Mouse (Mus musculus) myocyte (in vitro differentiated cells): ENCODE data around the gene Lama4.

Experiments
- MAX ChIP-seq: IDR thresholded peaks from one replicate; pipeline ENCODE4 v1.6.1; 2011; ENCODE audit warnings: low read depth, mild to moderate bottlenecking, control low read depth
- POLR2A ChIP-seq: IDR thresholded peaks from one replicate; pipeline ENCODE4 v1.6.1; 2011; ENCODE audit warnings: low read depth, mild to moderate bottlenecking, control low read depth, moderate library complexity; ENCODE audit not compliant: insufficient read length
- POLR2AphosphoS2 ChIP-seq: IDR thresholded peaks from one replicate; pipeline ENCODE4 v1.6.1; 2011; ENCODE audit warnings: low read depth, control low read depth; ENCODE audit not compliant: insufficient read length
- SRF ChIP-seq: IDR thresholded peaks from one replicate; pipeline ENCODE4 v1.6.1; 2011; ENCODE audit warnings: low read depth; ENCODE audit not compliant: control insufficient read depth, insufficient read length
- TCF12 ChIP-seq: IDR thresholded peaks from one replicate; pipeline ENCODE4 v1.6.1; 2011; ENCODE audit warnings: mild to moderate bottlenecking, control low read depth; ENCODE audit not compliant: poor library complexity, insufficient read depth, severe bottlenecking
- USF1 ChIP-seq: IDR thresholded peaks from one replicate; pipeline ENCODE4 v1.6.1; 2011; ENCODE audit warnings: low read depth, mild to moderate bottlenecking, control low read depth, moderate library complexity

DNA sequence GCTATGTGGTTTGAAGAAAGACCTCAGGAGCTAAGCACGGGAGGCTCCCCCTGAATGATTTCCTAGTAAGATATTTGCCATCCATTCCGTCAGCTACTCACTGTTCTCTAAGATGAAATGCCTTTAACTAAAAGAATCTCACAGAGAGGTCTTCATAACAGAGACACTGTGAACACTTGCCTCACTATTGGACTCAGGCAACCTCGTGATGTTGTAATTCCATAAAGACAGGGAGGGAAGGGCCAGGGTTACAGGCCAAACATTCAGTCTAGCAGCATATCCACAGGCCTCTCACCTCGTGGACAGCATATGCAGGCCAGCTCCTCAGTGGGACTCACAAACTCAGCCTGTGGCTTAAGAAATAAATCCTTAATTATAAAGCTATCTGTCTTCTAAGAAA is 52.7 kb downstream of the Lama4 start:
- TF ChIP-seq POLR2A = no peak
- TF ChIP-seq TCF12 = no peak
- no peak for TF ChIP-seq USF1
- no peak for TF ChIP-seq SRF
- TF ChIP-seq POLR2AphosphoS2 = no peak
- TF ChIP-seq MAX = no peak
